Mouse (Mus musculus) MEL (cell line): ENCODE data around the gene Trpd52l3.

Experiments
- CTCF ChIP-seq, 3 experiments: IDR thresholded peaks in 2 of 3; conservative IDR thresholded peaks in 1 of 3; 2 replicates each; pipeline ENCODE4 v1.5.1; 2011 to 2012; ENCODE audit warnings: low read length in 3 of 3, low read depth in 2 of 3, mild to moderate bottlenecking in 2 of 3, improper control_type of control experiment in 1 of 3, inconsistent platforms in 1 of 3, mixed read lengths in 1 of 3, moderate library complexity in 1 of 3; ENCODE audit not compliant: control insufficient read depth in 1 of 3, insufficient read depth in 1 of 3, poor library complexity in 1 of 3, severe bottlenecking in 1 of 3
- ETS1 ChIP-seq: IDR thresholded peaks from 2 replicates; pipeline ENCODE4 v1.6.1; 2012; ENCODE audit warnings: low read depth, mild to moderate bottlenecking, inconsistent platforms, low read length, improper control_type of control experiment, moderate library complexity
- HCFC1 ChIP-seq: IDR thresholded peaks from 2 replicates; pipeline ENCODE4 v1.6.1; 2012; ENCODE audit warnings: low read depth, mild to moderate bottlenecking, inconsistent platforms, low read length, improper control_type of control experiment, moderate library complexity
- JUND ChIP-seq: IDR thresholded peaks from 2 replicates; pipeline ENCODE4 v1.6.1; 2011; ENCODE audit warnings: low read depth, mild to moderate bottlenecking, improper control_type of control experiment, low read length

DNA sequence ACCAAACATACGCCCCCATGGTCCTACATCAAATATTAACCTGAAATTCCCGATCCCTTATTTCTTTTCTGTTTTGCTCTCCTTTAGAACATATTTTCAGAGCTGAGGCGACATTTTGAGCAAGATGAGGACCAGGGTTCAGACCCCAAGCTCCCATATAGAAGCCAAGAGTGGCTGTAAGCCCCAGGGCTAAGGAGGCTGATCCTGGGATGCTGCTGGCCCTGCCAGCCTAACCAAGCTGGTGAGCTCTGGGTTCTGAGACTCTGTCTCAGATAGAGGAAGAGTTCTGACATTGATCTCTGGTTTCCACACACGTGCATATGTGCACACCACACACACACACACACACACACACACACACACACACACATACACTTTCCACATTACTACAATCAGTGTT lies 42.7 kb upstream of the Trpd52l3 start:
- no peak for TF ChIP-seq ETS1
- TF ChIP-seq HCFC1, result no peak
- TF ChIP-seq JUND, result no peak
- no peak for TF ChIP-seq CTCF (IDR thresholded peaks at IDR 0.05 in 2 of 3, conservative IDR thresholded peaks at IDR 0.05 in 1 of 3; ENCODE audit: control insufficient read depth in 1 of 3, insufficient read depth in 1 of 3, low read depth in 2 of 3, low read length in 3 of 3, poor library complexity in 1 of 3, severe bottlenecking in 1 of 3)
